Mouse (Mus musculus) T-helper 17 cell (primary cell): ENCODE results near the gene Cdkn2b.

Experiments
- in situ Hi-C, 2 experiments: fragments of 300-600 bp; cut with MboI, MseI; formaldehyde crosslinking; loops; 1 replicate in 1 of 2; 2 replicates in 1 of 2; pipeline ENCODE4 v1.15.1; 2025; ENCODE audit warnings: high pct_unique_total_duplicates in 2 of 2

The Cdkn2b gene

DNA sequence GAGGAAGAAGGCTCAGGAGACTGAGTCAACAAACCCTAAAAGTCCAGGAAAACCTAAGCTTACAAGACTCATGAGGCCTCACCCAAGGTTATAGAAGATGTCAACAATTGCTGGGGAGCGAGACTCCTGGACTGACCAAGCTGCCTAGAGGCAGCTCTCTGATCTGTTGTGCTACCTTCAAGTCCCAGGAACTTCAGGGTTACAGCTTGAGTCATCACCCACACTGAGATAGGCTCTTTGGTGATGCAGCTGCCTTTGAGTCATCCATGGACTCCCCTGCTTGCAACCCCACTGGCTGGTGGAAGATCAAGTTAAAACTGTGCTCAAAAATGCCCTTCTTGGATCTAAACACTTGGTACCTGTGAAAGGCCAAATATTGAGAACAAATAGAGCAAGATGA is 53.1 kb downstream of the Cdkn2b start:
- in situ Hi-C loops = loop anchor here (5.0 to 25.0 kb wide), 3 partner anchors 75 to 570 kb away; partner anchors contain the start of genes Ifna16 (in 1 of the 2), Ifna2 (in 1 of the 2) and Ifnab (in 1 of the 2)
